Mouse (Mus musculus): ENCODE measurements around the gene Fbln2. TPM values are rescaled to one million over a fixed set of nuclear protein-coding genes. Genes with fewer than 3 reads are reported as not detected.

Gene Fbln2
- total and polyA plus RNA-seq, 3 experiments: 0.81 TPM; not detected in 2

- no peak for DNase-seq (ENCODE audit: extremely low read depth)
- dilution Hi-C loops (cut with MboI; ENCODE audit: extremely low pct_ligation_motif_present, extremely low pct_unique_long_range_greater_than_20kb, low sequenced_read_pairs): no loop called here
- in situ Hi-C loops (cut with MboI; ENCODE audit: low pct_ligation_motif_present, low pct_unique_long_range_greater_than_20kb, low sequenced_read_pairs): loop anchor here (10.0 kb wide), 2 partner anchors 119 to 219 kb away; no protein-coding TSS in a partner anchor
- no peak overlapping the region for H3K4me2 ChIP-seq (ENCODE audit: insufficient read depth, low read depth, poor library complexity, severe bottlenecking)
- H3K36me3 ChIP-seq (replicated peaks in 1 of 2; ENCODE audit: control insufficient read depth in 1 of 2, insufficient read depth in 1 of 2, low read length in 1 of 2): no peaks in the 10 kb centered on the region
- H3K4me3 ChIP-seq (replicated peaks in 1 of 3; ENCODE audit: low read depth in 2 of 3, low read length in 2 of 3, poor library complexity in 1 of 3): no peak overlapping the region
- H3K79me2 ChIP-seq (replicated peaks; ENCODE audit: control insufficient read depth, extremely low read depth, insufficient read depth, poor library complexity, severe bottlenecking): no peaks in the 10 kb centered on the region
- peak in 1 of 2 experiments; percentile 16; a peak in 2 of 4 replicates for TF ChIP-seq CTCF (conservative IDR thresholded peaks at IDR 0.05 in 1 of 2, IDR thresholded peaks at IDR 0.05 in 1 of 2; ENCODE audit: low read depth in 2 of 2, low read length in 2 of 2)
- TF ChIP-seq CHD1 (IDR thresholded peaks at IDR 0.05; ENCODE audit: low read depth, low read length): no peak
- H3K9me3 ChIP-seq (replicated peaks; ENCODE audit: low read length): peaks cover 3% of the 10 kb centered on the region
- H3K4me1 ChIP-seq (ENCODE audit: control insufficient read depth in 1 of 2, insufficient read depth in 2 of 2): no peaks in the 10 kb centered on the region
- peaks cover 92% of the 10 kb centered on the region for H3K27me3 ChIP-seq (replicated peaks)
- H3K9ac ChIP-seq (ENCODE audit: insufficient read depth, low read depth): no peak overlapping the region
- no peak overlapping the region for H3K27ac ChIP-seq (ENCODE audit: insufficient read depth, low read depth)
Measured at GRCm38 (mm10) chr6:91285450-91285790, 73.2 kb downstream of the Fbln2 start.

- dilution Hi-C loops (cut with MboI; ENCODE audit: extremely low pct_ligation_motif_present, extremely low pct_unique_long_range_greater_than_20kb, low sequenced_read_pairs) (no loop called here), in situ Hi-C loops (cut with MboI; ENCODE audit: low pct_ligation_motif_present, low pct_unique_long_range_greater_than_20kb, low sequenced_read_pairs) (loop anchor here (10.0 kb wide), 2 partner anchors 119 to 219 kb away; no protein-coding TSS in a partner anchor)
- TF ChIP-seq KAT2A (IDR thresholded peaks at IDR 0.05; ENCODE audit: insufficient replicate concordance, low read length): no peak
- TF ChIP-seq IRF4 (IDR thresholded peaks at IDR 0.05; ENCODE audit: low read depth, low read length): no peak
- no peak for TF ChIP-seq JUN (IDR thresholded peaks at IDR 0.05; ENCODE audit: insufficient read depth, low read depth, low read length)
- no peak for TF ChIP-seq RAD21 (IDR thresholded peaks at IDR 0.05; ENCODE audit: low read depth, low read length)
- TF ChIP-seq POLR2AphosphoS2 (IDR thresholded peaks at IDR 0.05; ENCODE audit: low read depth, low read length): no peak
- TF ChIP-seq UBTF (IDR thresholded peaks at IDR 0.05; ENCODE audit: low read depth, low read length): no peak
- no peak for TF ChIP-seq BHLHE40 (IDR thresholded peaks at IDR 0.05; ENCODE audit: low read depth, low read length)
- TF ChIP-seq ZC3H11A (IDR thresholded peaks at IDR 0.05; ENCODE audit: low read depth, low read length): no peak
- TF ChIP-seq TCF12 (IDR thresholded peaks at IDR 0.05; ENCODE audit: low read depth, low read length): no peak
- TF ChIP-seq MXI1 (IDR thresholded peaks at IDR 0.05; ENCODE audit: low read depth, low read length): no peak
- TF ChIP-seq ELF1 (IDR thresholded peaks at IDR 0.05; ENCODE audit: low read depth, low read length): no peak
- TF ChIP-seq PAX5 (IDR thresholded peaks at IDR 0.05; ENCODE audit: low read length): no peak
- H3K4me2 ChIP-seq (ENCODE audit: insufficient read depth, low read depth, poor library complexity, severe bottlenecking): no peak overlapping the region
- no peaks in the 10 kb centered on the region for H3K79me2 ChIP-seq (replicated peaks; ENCODE audit: control insufficient read depth, extremely low read depth, insufficient read depth, poor library complexity, severe bottlenecking)
- no peak overlapping the region for H3K4me3 ChIP-seq (replicated peaks in 1 of 3; ENCODE audit: low read depth in 2 of 3, low read length in 2 of 3, poor library complexity in 1 of 3)
- H3K9me3 ChIP-seq (replicated peaks; ENCODE audit: low read length): peaks cover 3% of the 10 kb centered on the region
- no peak overlapping the region for H3K27ac ChIP-seq (ENCODE audit: insufficient read depth, low read depth)
- DNase-seq (ENCODE audit: extremely low read depth): no peak
- peaks cover 93% of the 10 kb centered on the region for H3K27me3 ChIP-seq (replicated peaks)
- H3K9ac ChIP-seq (ENCODE audit: insufficient read depth, low read depth): no peak overlapping the region
- H3K36me3 ChIP-seq (replicated peaks in 1 of 2; ENCODE audit: control insufficient read depth in 1 of 2, insufficient read depth in 1 of 2, low read length in 1 of 2): no peaks in the 10 kb centered on the region
- H3K4me1 ChIP-seq (ENCODE audit: control insufficient read depth in 1 of 2, insufficient read depth in 2 of 2): no peaks in the 10 kb centered on the region
Measured at GRCm38 (mm10) chr6:91285814-91286545, 73.7 kb downstream of the Fbln2 start.

All from CH12.LX (cell line).